Mouse (Mus musculus): Measurements from ENCODE around the gene Neurl4. TPM values are rescaled to one million over a fixed set of nuclear protein-coding genes. Genes with fewer than 3 reads are reported as not detected.

The Neurl4 gene
- polyA plus RNA-seq, 1 experiment, result 119 TPM

DNA sequence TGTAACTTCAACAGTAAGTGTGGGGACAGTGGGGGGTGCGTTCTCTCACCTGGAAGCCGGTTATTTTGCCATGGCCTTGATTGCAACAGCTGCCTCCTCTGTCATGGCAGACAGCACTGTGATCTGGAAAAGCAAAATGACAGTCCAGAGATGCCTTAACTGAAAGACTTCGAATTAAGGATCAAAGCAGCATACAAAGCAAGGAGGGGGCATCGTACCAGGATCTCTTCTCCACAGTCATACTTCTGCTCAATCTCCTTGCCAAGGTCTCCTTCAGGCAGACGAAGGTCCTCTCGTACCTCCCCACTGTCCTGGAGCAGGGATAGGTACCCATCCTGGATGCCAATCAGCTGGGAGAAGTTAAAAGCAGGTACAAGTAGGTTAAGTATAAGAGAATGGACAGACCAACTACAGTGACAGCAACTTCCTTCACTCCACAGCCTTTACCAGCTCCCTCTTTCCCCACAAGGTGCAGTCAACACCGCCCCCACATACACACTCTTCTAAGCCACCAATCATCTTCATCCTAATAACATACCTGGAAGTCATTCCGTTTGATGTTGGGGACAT is 16.6 kb downstream of the Neurl4 start:
- H3K27ac ChIP-seq (ENCODE audit: insufficient read depth, low read length), result no peak overlapping the region
- TF ChIP-seq POLR2A (IDR thresholded peaks at IDR 0.05; ENCODE audit: borderline replicate concordance, insufficient read depth, low read length) (no peak), CTCF (IDR thresholded peaks at IDR 0.05; ENCODE audit: borderline replicate concordance, insufficient read depth, low read depth, low read length) (no peak)
- 72% methylated on average over 8 of the region's 8 CpGs for WGBS
- no peak for DNase-seq
- no peaks in the 10 kb centered on the region for H3K27me3 ChIP-seq (ENCODE audit: control insufficient read depth, insufficient read depth, low read length)
- peaks cover 5% of the 10 kb centered on the region; the same call in 1 of the 2 replicates for H3K4me1 ChIP-seq (ENCODE audit: control insufficient read depth, insufficient read depth, low read length)
- H3K4me3 ChIP-seq (replicated peaks; ENCODE audit: insufficient read depth, low read depth, low read length), result no peak overlapping the region

DNA sequence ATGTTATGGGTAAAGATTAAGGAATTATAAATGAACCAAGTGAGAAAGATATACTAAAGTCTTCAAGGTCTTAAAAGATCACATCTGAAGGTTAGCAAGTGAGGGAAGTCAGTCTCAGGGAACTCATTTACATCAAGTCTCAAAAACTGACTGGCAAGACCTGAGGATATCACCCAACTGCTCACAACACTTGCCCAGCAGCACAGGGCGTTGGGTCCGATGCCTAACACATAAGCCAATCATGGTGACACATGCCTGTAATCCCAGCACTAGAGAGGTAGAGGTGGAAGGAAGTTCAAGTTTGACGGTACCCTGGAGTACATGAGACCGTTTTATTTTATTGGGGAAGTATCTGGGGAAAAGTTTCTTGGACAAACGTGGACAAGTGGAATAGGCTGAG is 17.2 kb downstream of the Neurl4 start:
- WGBS, result 79% methylated on average over 5 of the region's 5 CpGs
- Histone ChIP-seq H3K4me3 (replicated peaks; ENCODE audit: insufficient read depth, low read depth, low read length) (no peak overlapping the region), H3K27me3 (ENCODE audit: control insufficient read depth, insufficient read depth, low read length) (no peaks in the 10 kb centered on the region), H3K4me1 (ENCODE audit: control insufficient read depth, insufficient read depth, low read length) (peaks cover 5% of the 10 kb centered on the region; the same call in 1 of the 2 replicates), H3K27ac (ENCODE audit: insufficient read depth, low read length) (no peak overlapping the region)
- DNase-seq, result no peak
- no peak for TF ChIP-seq CTCF (IDR thresholded peaks at IDR 0.05; ENCODE audit: borderline replicate concordance, insufficient read depth, low read depth, low read length)
- no peak for TF ChIP-seq POLR2A (IDR thresholded peaks at IDR 0.05; ENCODE audit: borderline replicate concordance, insufficient read depth, low read length)

DNA sequence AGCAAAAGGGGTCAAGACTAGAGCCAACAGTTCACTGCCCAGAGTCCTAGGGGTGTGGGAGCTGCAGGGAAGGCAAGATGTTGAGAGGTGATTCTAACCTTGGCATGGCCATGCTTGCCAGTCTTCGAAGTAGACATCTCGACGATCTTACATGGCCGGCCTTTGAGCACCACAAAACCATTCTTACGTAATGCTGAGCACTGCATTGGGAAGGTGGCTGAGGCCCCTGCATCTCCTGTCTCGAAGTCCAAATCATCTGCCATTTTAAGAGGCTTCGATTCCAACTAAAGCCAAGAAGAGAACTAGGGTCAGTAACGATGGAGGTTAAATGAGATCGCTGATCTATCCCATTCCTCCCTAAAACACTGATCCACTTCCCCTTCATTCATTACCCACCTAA is 18.2 kb downstream of the Neurl4 start:
- Histone ChIP-seq H3K27me3 (ENCODE audit: control insufficient read depth, insufficient read depth, low read length) (no peaks in the 10 kb centered on the region), H3K4me3 (replicated peaks; ENCODE audit: insufficient read depth, low read depth, low read length) (no peak overlapping the region), H3K4me1 (ENCODE audit: control insufficient read depth, insufficient read depth, low read length) (0 out of 2 replicates have a peak, but pooled peaks cover 2% of the 10 kb centered on the region), H3K27ac (ENCODE audit: insufficient read depth, low read length) (no peak overlapping the region)
- 61% methylated on average over 9 of the region's 9 CpGs for WGBS
- no peak for TF ChIP-seq CTCF (IDR thresholded peaks at IDR 0.05; ENCODE audit: borderline replicate concordance, insufficient read depth, low read depth, low read length)
- no peak for TF ChIP-seq POLR2A (IDR thresholded peaks at IDR 0.05; ENCODE audit: borderline replicate concordance, insufficient read depth, low read length)
- peak in 1 of 2 experiments; percentile 15 for DNase-seq

DNA sequence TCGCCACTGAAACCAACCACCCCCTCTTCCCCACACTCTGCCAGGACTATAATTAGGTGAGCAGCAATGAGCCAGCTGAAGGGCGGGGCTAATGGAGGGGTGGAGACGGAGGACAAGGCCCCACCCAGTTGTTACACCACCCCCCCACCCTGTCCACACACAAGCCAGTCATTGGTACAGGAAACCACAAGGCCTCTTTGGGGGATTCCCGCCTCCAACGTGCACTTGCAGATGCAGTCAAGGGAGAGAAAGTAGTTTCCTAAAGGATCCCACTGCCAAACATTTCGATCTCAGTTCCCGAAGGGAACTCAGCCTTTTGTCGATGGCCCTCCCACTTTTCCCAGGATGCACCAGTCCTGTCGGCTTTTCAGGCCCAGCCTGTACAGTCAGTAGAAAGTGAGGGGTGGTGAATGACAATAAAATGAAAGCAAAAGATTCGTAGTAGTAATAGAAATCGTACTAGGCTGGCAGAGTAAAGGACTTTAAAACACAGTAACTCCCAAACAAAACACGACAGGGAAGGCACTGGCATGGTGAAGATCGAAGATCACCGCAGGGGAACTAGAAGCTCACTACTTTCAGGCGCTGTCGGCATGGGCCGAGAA is 18.9 kb downstream of the Neurl4 start:
- Histone ChIP-seq H3K27ac (ENCODE audit: insufficient read depth, low read length) (no peak overlapping the region), H3K4me3 (replicated peaks; ENCODE audit: insufficient read depth, low read depth, low read length) (peak overlapping the region; percentile 80), H3K4me1 (ENCODE audit: control insufficient read depth, insufficient read depth, low read length) (0 out of 2 replicates have a peak, but pooled peaks cover 2% of the 10 kb centered on the region), H3K27me3 (ENCODE audit: control insufficient read depth, insufficient read depth, low read length) (no peaks in the 10 kb centered on the region)
- peak; percentile 42 to 59 for DNase-seq
- TF ChIP-seq CTCF (IDR thresholded peaks at IDR 0.05; ENCODE audit: borderline replicate concordance, insufficient read depth, low read depth, low read length) (no peak), POLR2A (IDR thresholded peaks at IDR 0.05; ENCODE audit: borderline replicate concordance, insufficient read depth, low read length) (no peak)
- WGBS, result under 1% methylated on average over 17 of the region's 17 CpGs

DNA sequence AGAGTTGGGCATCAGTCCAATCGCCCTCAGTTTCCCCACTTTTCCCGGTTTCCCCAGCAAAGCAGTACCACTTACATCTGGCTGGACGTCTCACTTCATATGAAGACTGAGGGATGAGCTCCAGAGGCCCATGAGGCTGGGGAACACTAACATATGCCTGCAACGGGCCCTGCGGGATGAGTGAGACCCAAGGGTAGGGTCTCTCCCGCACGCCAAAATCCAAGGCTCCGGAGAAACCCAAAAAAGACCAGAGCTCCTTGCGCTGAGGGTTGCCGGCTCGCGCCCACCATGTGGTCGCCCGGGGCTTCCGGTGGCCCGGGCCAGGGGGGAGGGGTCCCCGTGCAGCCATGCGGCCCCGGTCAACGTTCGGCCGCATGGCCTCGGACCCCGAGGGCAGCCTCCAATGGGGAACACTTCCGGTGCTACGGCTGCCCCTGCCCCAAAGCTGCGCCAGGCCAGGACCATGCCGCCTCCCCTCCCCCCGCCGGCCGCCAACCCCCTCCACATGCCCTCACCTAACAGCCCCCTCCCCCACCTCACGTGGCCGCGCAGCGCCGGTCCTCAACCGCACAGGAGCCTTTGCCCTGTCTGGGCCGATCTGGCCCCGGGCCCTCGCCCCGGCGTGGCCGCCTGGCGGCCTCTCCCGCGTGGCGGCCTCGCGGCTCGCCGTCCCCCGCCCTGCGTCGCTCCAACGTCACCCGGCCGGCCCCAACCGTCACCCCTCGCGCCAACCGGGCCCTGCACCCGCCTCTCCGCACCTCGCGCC is 19.6 kb downstream of the Neurl4 start:
- H3K4me1 ChIP-seq (ENCODE audit: control insufficient read depth, insufficient read depth, low read length), result no peaks in the 10 kb centered on the region
- peak overlapping the region; percentile 93 for H3K27ac ChIP-seq (ENCODE audit: insufficient read depth, low read length)
- peak overlapping the region; percentile 80 for H3K4me3 ChIP-seq (replicated peaks; ENCODE audit: insufficient read depth, low read depth, low read length)
- peak; percentile 47 to 48 for DNase-seq
- no peaks in the 10 kb centered on the region for H3K27me3 ChIP-seq (ENCODE audit: control insufficient read depth, insufficient read depth, low read length)
- WGBS, result 1% methylated on average over 65 of the region's 65 CpGs
- TF ChIP-seq CTCF (IDR thresholded peaks at IDR 0.05; ENCODE audit: borderline replicate concordance, insufficient read depth, low read depth, low read length) (no peak), POLR2A (IDR thresholded peaks at IDR 0.05; ENCODE audit: borderline replicate concordance, insufficient read depth, low read length) (no peak)

DNA sequence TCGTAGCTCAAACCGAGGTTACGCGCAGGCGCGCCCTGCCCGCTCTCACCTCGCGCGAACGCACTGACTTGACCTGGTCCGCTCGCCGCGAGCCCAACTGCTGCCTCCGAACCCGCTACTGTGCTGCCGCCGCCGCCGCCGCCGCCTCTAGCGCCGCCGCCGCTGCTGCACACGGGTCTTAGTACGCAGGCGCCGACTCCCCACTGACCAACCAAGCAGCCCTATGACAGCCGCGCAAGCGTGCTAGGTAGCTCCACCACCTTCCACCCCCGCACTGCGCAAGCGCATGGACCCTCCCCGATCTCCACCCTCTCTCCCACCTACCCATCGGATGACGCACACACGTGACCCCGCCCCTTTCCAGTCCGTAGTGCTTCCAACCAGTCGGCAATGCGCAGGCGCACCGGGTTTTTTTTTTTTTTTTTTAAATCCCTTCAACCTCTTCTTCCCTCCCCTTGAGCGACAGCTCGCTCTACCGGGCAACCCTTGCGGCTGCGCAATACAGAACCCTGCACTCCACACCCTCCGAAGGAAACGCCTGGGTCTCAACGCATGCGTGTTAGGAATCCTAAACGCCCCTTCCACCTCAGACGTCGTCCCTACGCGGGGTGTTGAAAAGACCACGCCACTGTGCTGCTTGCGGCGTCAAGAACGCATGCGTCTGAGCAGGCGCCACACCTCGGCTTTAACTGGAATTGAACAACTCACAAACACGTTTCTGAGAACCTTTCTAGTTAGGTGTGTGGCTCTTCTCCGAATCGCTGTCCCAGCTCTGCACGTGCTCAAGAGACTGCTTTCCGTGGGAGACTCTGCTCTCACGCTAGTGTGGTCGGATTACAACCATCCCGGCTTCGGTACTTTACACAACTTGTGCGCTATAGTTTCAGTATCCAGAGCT is 20.5 kb downstream of the Neurl4 start, which contains the start of gene Eif5a:
Eif5a (minus strand) TSS at position 845 of the 898 bp plus-strand sequence.
- peak; percentile 100 for DNase-seq
- Histone ChIP-seq H3K27me3 (ENCODE audit: control insufficient read depth, insufficient read depth, low read length) (no peaks in the 10 kb centered on the region), H3K4me3 (replicated peaks; ENCODE audit: insufficient read depth, low read depth, low read length) (peak within 1 kb of the TSS; percentile 82), H3K27ac (ENCODE audit: insufficient read depth, low read length) (peak within 1 kb of the TSS; percentile 93), H3K4me1 (ENCODE audit: control insufficient read depth, insufficient read depth, low read length) (no peaks in the 10 kb centered on the region)
- WGBS, result under 1% methylated on average over 75 of the region's 78 CpGs
- TF ChIP-seq CTCF (IDR thresholded peaks at IDR 0.05; ENCODE audit: borderline replicate concordance, insufficient read depth, low read depth, low read length) (peak; percentile 71; the same call in 1 of the 2 replicates), POLR2A (IDR thresholded peaks at IDR 0.05; ENCODE audit: borderline replicate concordance, insufficient read depth, low read length) (peak; percentile 75)

Data from cerebellum, adult 2 months (tissue).